Mouse (Mus musculus): Measurements from ENCODE around the gene Ctbp2. TPM values are rescaled to one million over a fixed set of nuclear protein-coding genes. Genes with fewer than 3 reads are reported as not detected.

The Ctbp2 gene
- total and polyA plus RNA-seq, 2 experiments from 2014 or later: 27.9 to 71.3 TPM

- Histone ChIP-seq H3K27me3 (ENCODE audit: control insufficient read depth, insufficient read depth, low read length) (no peaks in the 10 kb centered on the region), H3K9me3 (replicated peaks; ENCODE audit: control insufficient read depth, low read length) (no peaks in the 10 kb centered on the region), H3K9ac (replicated peaks; ENCODE audit: low read depth, low read length) (no peak overlapping the region), H3K36me3 (replicated peaks; ENCODE audit: control insufficient read depth, insufficient read depth, low read length) (peaks cover 9% of the 10 kb centered on the region; the same call in 1 of the 2 replicates), H3K4me2 (ENCODE audit: low read depth, low read length) (peak overlapping the region; percentile 13; the same call in 1 of the 2 replicates), H3K27ac (ENCODE audit: low read depth) (peak overlapping the region; percentile 45; the same call in 1 of the 2 replicates), H3K4me1 (ENCODE audit: control insufficient read depth, insufficient read depth) (peaks cover 67% of the 10 kb centered on the region), H3K4me3 (ENCODE audit: low read depth, low read length) (no peak overlapping the region)
- 31% methylated on average over 14 of the region's 14 CpGs for WGBS
- DNase-seq (ENCODE audit: low spot score) (no peak), ATAC-seq (ENCODE audit: insufficient read depth, low read depth) (no peak)
- TF ChIP-seq CTCF (IDR thresholded peaks at IDR 0.05; ENCODE audit: low read depth) (no peak), EP300 (IDR thresholded peaks at IDR 0.05; ENCODE audit: low read depth) (no peak)
Observed at GRCm38 (mm10) chr7:133012637-133013366, 111.4 kb downstream of the Ctbp2 start.

GRCm38 (mm10) chr7:133011611-133012010, 112.5 kb downstream of the Ctbp2 start:
- DNase-seq (ENCODE audit: low spot score) (no peak), ATAC-seq (ENCODE audit: insufficient read depth, low read depth) (no peak)
- peaks cover 9% of the 10 kb centered on the region; the same call in 1 of the 2 replicates for H3K36me3 ChIP-seq (replicated peaks; ENCODE audit: control insufficient read depth, insufficient read depth, low read length)
- H3K27ac ChIP-seq (ENCODE audit: low read depth): peak overlapping the region; percentile 70
- no peak for TF ChIP-seq EP300 (IDR thresholded peaks at IDR 0.05; ENCODE audit: low read depth)
- TF ChIP-seq CTCF (IDR thresholded peaks at IDR 0.05; ENCODE audit: low read depth): no peak
- H3K27me3 ChIP-seq (ENCODE audit: control insufficient read depth, insufficient read depth, low read length): no peaks in the 10 kb centered on the region
- peak overlapping the region; percentile 31; the same call in 1 of the 2 replicates for H3K4me2 ChIP-seq (ENCODE audit: low read depth, low read length)
- H3K9me3 ChIP-seq (replicated peaks; ENCODE audit: control insufficient read depth, low read length): no peaks in the 10 kb centered on the region
- H3K4me3 ChIP-seq (ENCODE audit: low read depth, low read length): no peak overlapping the region
- 20% methylated on average over 4 of the region's 4 CpGs for WGBS
- H3K9ac ChIP-seq (replicated peaks; ENCODE audit: low read depth, low read length): no peak overlapping the region
- peaks cover 75% of the 10 kb centered on the region for H3K4me1 ChIP-seq (ENCODE audit: control insufficient read depth, insufficient read depth)

- no peak overlapping the region for H3K4me3 ChIP-seq (ENCODE audit: low read depth, low read length)
- no peaks in the 10 kb centered on the region for H3K27me3 ChIP-seq (ENCODE audit: control insufficient read depth, insufficient read depth, low read length)
- H3K36me3 ChIP-seq (replicated peaks; ENCODE audit: control insufficient read depth, insufficient read depth, low read length): peaks cover 9% of the 10 kb centered on the region; the same call in 1 of the 2 replicates
- peak; percentile 72 for ATAC-seq (ENCODE audit: insufficient read depth, low read depth)
- peak; percentile 78 for DNase-seq (ENCODE audit: low spot score)
- no peak overlapping the region for H3K9ac ChIP-seq (replicated peaks; ENCODE audit: low read depth, low read length)
- H3K4me2 ChIP-seq (ENCODE audit: low read depth, low read length): peak overlapping the region; percentile 31; the same call in 1 of the 2 replicates
- peaks cover 75% of the 10 kb centered on the region for H3K4me1 ChIP-seq (ENCODE audit: control insufficient read depth, insufficient read depth)
- no peak for TF ChIP-seq EP300 (IDR thresholded peaks at IDR 0.05; ENCODE audit: low read depth)
- no peak for TF ChIP-seq CTCF (IDR thresholded peaks at IDR 0.05; ENCODE audit: low read depth)
- peak overlapping the region; percentile 70 for H3K27ac ChIP-seq (ENCODE audit: low read depth)
- no peaks in the 10 kb centered on the region for H3K9me3 ChIP-seq (replicated peaks; ENCODE audit: control insufficient read depth, low read length)
- 22% methylated on average over 5 of the region's 5 CpGs for WGBS
Observed at GRCm38 (mm10) chr7:133011191-133011590, 113.0 kb downstream of the Ctbp2 start.

- Histone ChIP-seq H3K4me3 (ENCODE audit: low read depth, low read length) (no peak overlapping the region), H3K9me3 (replicated peaks; ENCODE audit: control insufficient read depth, low read length) (no peaks in the 10 kb centered on the region), H3K4me2 (ENCODE audit: low read depth, low read length) (no peak overlapping the region), H3K4me1 (ENCODE audit: control insufficient read depth, insufficient read depth) (peaks cover 69% of the 10 kb centered on the region), H3K27me3 (ENCODE audit: control insufficient read depth, insufficient read depth, low read length) (no peaks in the 10 kb centered on the region), H3K9ac (replicated peaks; ENCODE audit: low read depth, low read length) (0 out of 2 replicates have a peak overlapping the region, but pooled peaks have one; percentile 18), H3K27ac (ENCODE audit: low read depth) (peak overlapping the region; percentile 70), H3K36me3 (replicated peaks; ENCODE audit: control insufficient read depth, insufficient read depth, low read length) (peaks cover 15% of the 10 kb centered on the region; the same call in 1 of the 2 replicates)
- TF ChIP-seq EP300 (IDR thresholded peaks at IDR 0.05; ENCODE audit: low read depth) (no peak), CTCF (IDR thresholded peaks at IDR 0.05; ENCODE audit: low read depth) (no peak)
- no peak for ATAC-seq (ENCODE audit: insufficient read depth, low read depth)
- DNase-seq (ENCODE audit: low spot score): no peak
- WGBS: 79% methylated on average over 3 of the region's 3 CpGs
Observed at GRCm38 (mm10) chr7:133010477-133010876, 113.7 kb downstream of the Ctbp2 start.

- H3K9ac ChIP-seq (replicated peaks; ENCODE audit: low read depth, low read length): no peak overlapping the region
- peaks cover 15% of the 10 kb centered on the region for H3K36me3 ChIP-seq (replicated peaks; ENCODE audit: control insufficient read depth, insufficient read depth, low read length)
- ATAC-seq (ENCODE audit: insufficient read depth, low read depth): no peak
- H3K9me3 ChIP-seq (replicated peaks; ENCODE audit: control insufficient read depth, low read length): no peaks in the 10 kb centered on the region
- H3K4me3 ChIP-seq (ENCODE audit: low read depth, low read length): no peak overlapping the region
- no peaks in the 10 kb centered on the region for H3K27me3 ChIP-seq (ENCODE audit: control insufficient read depth, insufficient read depth, low read length)
- TF ChIP-seq EP300 (IDR thresholded peaks at IDR 0.05; ENCODE audit: low read depth) (no peak), CTCF (IDR thresholded peaks at IDR 0.05; ENCODE audit: low read depth) (no peak)
- H3K27ac ChIP-seq (ENCODE audit: low read depth): no peak overlapping the region
- 73% methylated on average over 8 of the region's 8 CpGs for WGBS
- H3K4me2 ChIP-seq (ENCODE audit: low read depth, low read length): no peak overlapping the region
- no peak for DNase-seq (ENCODE audit: low spot score)
- peaks cover 61% of the 10 kb centered on the region for H3K4me1 ChIP-seq (ENCODE audit: control insufficient read depth, insufficient read depth)
Observed at GRCm38 (mm10) chr7:133009676-133010075, 114.5 kb downstream of the Ctbp2 start.
